Mouse (Mus musculus): ENCODE measurements around the gene Acr. TPM values are rescaled to one million over a fixed set of nuclear protein-coding genes. Genes with fewer than 3 reads are reported as not detected.
A peak's percentile ranks its signal among the peaks of the same experiment; 100 is the strongest.

The Acr gene
- polyA plus RNA-seq, 1 experiment = not detected

DNA sequence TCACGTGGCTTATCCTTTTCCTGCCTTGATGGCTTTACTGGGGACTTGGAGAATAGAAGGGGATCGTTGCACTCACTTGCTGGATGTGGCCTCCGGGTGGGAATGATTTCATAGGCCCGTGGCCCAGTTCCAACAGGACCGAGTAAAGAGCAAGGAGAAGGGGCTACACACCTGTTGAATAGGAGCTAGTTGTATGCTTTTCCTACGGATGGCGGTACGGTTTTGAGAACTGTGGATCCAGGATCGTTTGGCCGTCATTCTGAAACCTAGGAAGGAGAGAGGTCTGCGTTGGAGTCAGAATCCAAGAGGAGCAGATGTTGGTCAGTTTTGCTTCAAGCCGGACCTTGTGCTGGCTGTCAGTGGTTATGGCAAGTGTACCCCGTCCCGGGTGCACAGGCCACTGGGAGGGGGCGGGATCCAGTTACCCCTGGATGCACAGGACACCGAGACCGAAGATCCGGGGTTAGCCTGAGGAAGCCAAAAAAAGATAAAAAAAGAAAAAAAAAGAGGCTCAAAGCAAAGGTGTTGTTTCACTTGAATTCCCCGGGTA is 41.3 kb upstream of the Acr start:
- TF ChIP-seq CTCF (IDR thresholded peaks at IDR 0.05; ENCODE audit: insufficient read depth, low read depth, low read length) (no peak), POLR2A (IDR thresholded peaks at IDR 0.05; ENCODE audit: insufficient read depth, low read depth, low read length) (no peak)
- H3K27ac ChIP-seq (ENCODE audit: insufficient read depth, low read depth, low read length) = no peak overlapping the region
- WGBS = 91% methylated on average over 19 of the region's 19 CpGs
- H3K4me3 ChIP-seq (ENCODE audit: insufficient read depth, low read depth, low read length) = no peak overlapping the region
- H3K4me1 ChIP-seq (ENCODE audit: control insufficient read depth, insufficient read depth, low read length) = peaks cover 21% of the 10 kb centered on the region

DNA sequence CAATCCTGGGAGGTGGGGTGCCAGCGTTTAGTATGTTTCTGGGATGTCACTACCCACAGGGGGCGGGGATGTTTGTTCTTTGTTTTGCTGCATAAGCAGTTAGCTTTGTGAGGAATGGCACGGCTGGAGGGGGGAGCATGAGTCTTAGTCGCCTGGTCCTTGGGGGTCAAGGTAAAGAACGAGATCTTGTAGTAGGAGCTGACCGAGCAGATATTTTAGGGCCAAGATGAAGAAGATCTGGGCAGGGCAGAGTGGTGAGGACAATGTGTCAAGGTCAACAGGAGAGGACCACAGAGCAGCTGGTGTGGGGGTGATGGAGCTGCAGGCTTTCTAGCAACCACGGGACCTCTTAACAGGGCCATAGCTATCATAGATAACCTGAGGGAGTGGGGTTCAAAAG is 40.7 kb upstream of the Acr start:
- H3K27ac ChIP-seq (ENCODE audit: insufficient read depth, low read depth, low read length) = no peak overlapping the region
- H3K4me1 ChIP-seq (ENCODE audit: control insufficient read depth, insufficient read depth, low read length) = peaks cover 27% of the 10 kb centered on the region
- H3K4me3 ChIP-seq (ENCODE audit: insufficient read depth, low read depth, low read length) = no peak overlapping the region
- whole genome bisulfite sequencing = 68% methylated on average over 7 of the region's 7 CpGs
- no peak for TF ChIP-seq CTCF (IDR thresholded peaks at IDR 0.05; ENCODE audit: insufficient read depth, low read depth, low read length)
- no peak for TF ChIP-seq POLR2A (IDR thresholded peaks at IDR 0.05; ENCODE audit: insufficient read depth, low read depth, low read length)

DNA sequence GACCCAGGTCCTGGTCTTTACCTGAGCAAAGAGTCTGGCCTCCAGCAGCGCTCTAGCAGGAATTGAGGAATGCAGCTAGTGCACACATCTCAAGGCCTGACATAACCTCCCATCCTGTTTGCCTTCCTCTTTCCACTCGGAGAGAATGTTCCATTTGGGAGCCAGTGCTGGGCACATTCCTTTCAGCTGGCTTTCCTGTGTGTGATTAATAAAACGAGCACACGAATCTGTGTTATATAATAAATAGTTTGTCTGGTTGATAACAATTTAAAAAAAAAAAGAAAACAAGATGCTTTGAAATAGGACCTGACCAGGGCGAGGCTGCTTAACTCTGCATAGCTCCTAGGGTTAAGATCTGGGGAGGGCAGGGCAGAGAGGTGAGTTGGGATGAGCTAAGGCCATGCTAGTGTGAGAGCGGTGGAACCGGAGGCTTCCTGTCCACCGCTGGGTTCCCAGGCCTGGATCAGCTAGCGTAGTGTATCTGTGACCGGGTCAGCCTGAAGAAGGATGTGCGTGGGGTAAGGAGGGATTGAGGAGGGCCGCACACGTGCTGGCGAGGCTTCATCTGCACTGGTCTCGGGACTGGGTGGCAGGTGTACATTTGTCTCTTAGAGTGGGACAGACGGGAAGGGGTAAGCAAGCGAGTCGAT is 39.8 kb upstream of the Acr start:
- H3K4me3 ChIP-seq (ENCODE audit: insufficient read depth, low read depth, low read length) = no peak overlapping the region
- peaks cover 33% of the 10 kb centered on the region for H3K4me1 ChIP-seq (ENCODE audit: control insufficient read depth, insufficient read depth, low read length)
- TF ChIP-seq POLR2A (IDR thresholded peaks at IDR 0.05; ENCODE audit: insufficient read depth, low read depth, low read length) = no peak
- TF ChIP-seq CTCF (IDR thresholded peaks at IDR 0.05; ENCODE audit: insufficient read depth, low read depth, low read length) = no peak
- H3K27ac ChIP-seq (ENCODE audit: insufficient read depth, low read depth, low read length) = no peak overlapping the region
- WGBS = 88% methylated on average over 18 of the region's 18 CpGs

DNA sequence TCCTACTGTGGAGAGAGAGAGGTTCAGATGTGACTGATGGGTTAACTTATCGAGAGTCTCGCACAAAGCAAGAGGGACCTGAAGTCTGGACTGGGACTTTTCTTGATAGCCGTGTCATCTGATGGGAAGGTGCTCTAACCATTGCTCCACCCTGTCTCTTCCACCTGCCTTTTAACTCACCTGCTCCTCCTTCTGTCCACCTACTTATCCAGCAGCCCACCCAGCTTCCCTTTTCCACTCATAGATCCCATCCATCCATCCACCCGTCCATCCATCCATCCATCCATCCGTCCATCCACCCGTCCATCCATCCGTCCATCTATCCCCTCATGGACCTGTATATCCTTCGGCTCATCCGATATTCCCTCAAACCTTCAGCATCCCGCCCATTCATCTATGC is 39.2 kb upstream of the Acr start:
- peaks cover 37% of the 10 kb centered on the region for H3K4me1 ChIP-seq (ENCODE audit: control insufficient read depth, insufficient read depth, low read length)
- WGBS = 92% methylated on average over 10 of the region's 10 CpGs
- no peak overlapping the region for H3K27ac ChIP-seq (ENCODE audit: insufficient read depth, low read depth, low read length)
- TF ChIP-seq POLR2A (IDR thresholded peaks at IDR 0.05; ENCODE audit: insufficient read depth, low read depth, low read length) (no peak), CTCF (IDR thresholded peaks at IDR 0.05; ENCODE audit: insufficient read depth, low read depth, low read length) (no peak)
- H3K4me3 ChIP-seq (ENCODE audit: insufficient read depth, low read depth, low read length) = no peak overlapping the region

DNA sequence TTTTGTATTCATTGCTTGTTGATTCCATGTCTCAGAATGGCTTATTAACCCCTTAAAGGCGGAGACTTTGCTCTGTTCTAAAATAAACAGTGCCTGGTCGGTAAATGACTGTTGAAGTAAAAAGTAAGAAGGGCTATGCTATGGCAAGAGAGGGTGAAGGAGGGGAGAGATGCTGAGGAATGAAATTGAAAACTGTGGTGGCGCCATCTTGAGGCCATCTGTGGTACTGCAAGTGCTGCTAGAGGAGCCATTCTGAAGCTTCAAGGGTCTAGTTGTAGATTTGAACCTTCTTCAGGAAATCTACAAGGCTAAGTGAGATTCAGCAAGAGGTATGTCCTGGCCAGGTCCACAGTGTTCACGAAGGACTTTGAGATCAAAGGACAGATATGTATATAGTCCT is 37.8 kb upstream of the Acr start:
- Histone ChIP-seq H3K4me1 (ENCODE audit: control insufficient read depth, insufficient read depth, low read length) (peaks cover 31% of the 10 kb centered on the region), H3K4me3 (ENCODE audit: insufficient read depth, low read depth, low read length) (no peak overlapping the region), H3K27ac (ENCODE audit: insufficient read depth, low read depth, low read length) (no peak overlapping the region)
- TF ChIP-seq POLR2A (IDR thresholded peaks at IDR 0.05; ENCODE audit: insufficient read depth, low read depth, low read length) (no peak), CTCF (IDR thresholded peaks at IDR 0.05; ENCODE audit: insufficient read depth, low read depth, low read length) (no peak)
- WGBS = 4% methylated on average over 4 of the region's 4 CpGs

DNA sequence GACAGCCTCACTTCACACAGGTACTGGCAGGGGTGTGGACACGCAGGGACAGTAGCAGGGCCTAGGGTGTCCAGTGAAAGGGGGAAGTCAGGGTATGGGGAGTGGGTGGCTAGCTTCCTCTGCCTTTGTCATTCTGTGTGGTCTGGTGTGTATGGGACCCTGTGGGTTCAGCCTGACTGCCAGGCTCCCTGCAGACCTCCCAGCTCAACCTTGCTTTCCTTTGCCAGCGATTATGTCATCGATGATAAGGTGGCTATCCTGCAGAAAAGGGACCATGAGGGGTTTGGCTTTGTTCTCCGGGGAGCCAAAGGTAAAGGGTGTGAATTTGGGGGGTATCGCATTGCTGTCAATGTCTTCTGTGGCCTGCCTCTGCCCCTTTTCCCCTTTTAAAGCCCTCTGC is 36.7 kb upstream of the Acr start:
- no peak overlapping the region for H3K27ac ChIP-seq (ENCODE audit: insufficient read depth, low read depth, low read length)

DNA sequence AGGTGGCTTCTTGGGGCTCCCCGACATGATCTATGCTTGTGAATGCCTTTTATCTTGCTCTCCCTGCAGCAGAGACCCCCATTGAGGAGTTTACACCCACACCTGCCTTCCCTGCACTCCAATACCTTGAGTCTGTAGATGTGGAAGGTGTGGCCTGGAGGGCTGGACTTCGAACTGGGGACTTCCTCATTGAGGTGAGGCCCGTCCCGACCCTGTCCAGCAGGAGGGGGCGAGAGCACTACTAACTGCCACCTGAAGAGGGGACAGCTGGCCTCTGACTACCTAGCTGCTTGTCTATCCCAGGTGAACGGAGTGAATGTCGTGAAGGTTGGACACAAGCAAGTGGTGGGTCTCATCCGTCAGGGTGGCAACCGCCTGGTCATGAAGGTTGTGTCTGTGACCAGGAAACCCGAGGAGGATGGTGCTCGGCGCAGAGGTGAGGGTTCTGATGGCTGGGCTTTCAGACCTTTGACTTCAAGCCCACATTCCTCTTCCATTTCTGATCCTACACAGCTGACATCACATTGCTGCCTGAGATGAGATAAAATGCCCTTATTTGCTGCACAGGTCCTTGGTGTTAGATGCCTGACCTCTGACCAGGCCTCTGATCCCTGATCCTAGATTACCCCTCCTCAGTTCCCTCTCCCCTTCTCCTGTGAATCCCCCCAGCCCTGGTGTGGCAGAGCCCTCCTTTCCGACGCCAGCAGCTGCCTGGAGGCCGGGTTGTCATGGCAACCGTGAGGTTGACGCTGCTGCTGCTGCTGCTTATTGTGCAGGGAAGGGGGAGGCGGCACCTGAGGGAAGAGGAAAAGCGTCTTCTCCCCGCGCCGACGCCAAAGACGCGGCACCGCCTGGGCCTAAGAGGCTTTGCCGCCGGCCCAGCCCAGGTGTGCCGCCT is 35.9 kb upstream of the Acr start:
- peak; percentile 40 for TF ChIP-seq POLR2A (IDR thresholded peaks at IDR 0.05; ENCODE audit: insufficient read depth, low read depth, low read length)
- TF ChIP-seq CTCF (IDR thresholded peaks at IDR 0.05; ENCODE audit: insufficient read depth, low read depth, low read length) = no peak
- WGBS = 27% methylated on average over 29 of the region's 29 CpGs
- H3K4me3 ChIP-seq (ENCODE audit: insufficient read depth, low read depth, low read length) = peak overlapping the region; percentile 93
- H3K27ac ChIP-seq (ENCODE audit: insufficient read depth, low read depth, low read length) = peak overlapping the region; percentile 98
- H3K4me1 ChIP-seq (ENCODE audit: control insufficient read depth, insufficient read depth, low read length) = peaks cover 28% of the 10 kb centered on the region

More for the DNA sequence above, 36.7 kb upstream of the Acr start:
- WGBS = 92% methylated on average over 5 of the region's 5 CpGs
- peaks cover 31% of the 10 kb centered on the region for H3K4me1 ChIP-seq (ENCODE audit: control insufficient read depth, insufficient read depth, low read length)
- H3K4me3 ChIP-seq (ENCODE audit: insufficient read depth, low read depth, low read length) = no peak overlapping the region
- TF ChIP-seq POLR2A (IDR thresholded peaks at IDR 0.05; ENCODE audit: insufficient read depth, low read depth, low read length) = no peak
- TF ChIP-seq CTCF (IDR thresholded peaks at IDR 0.05; ENCODE audit: insufficient read depth, low read depth, low read length) = no peak

DNA sequence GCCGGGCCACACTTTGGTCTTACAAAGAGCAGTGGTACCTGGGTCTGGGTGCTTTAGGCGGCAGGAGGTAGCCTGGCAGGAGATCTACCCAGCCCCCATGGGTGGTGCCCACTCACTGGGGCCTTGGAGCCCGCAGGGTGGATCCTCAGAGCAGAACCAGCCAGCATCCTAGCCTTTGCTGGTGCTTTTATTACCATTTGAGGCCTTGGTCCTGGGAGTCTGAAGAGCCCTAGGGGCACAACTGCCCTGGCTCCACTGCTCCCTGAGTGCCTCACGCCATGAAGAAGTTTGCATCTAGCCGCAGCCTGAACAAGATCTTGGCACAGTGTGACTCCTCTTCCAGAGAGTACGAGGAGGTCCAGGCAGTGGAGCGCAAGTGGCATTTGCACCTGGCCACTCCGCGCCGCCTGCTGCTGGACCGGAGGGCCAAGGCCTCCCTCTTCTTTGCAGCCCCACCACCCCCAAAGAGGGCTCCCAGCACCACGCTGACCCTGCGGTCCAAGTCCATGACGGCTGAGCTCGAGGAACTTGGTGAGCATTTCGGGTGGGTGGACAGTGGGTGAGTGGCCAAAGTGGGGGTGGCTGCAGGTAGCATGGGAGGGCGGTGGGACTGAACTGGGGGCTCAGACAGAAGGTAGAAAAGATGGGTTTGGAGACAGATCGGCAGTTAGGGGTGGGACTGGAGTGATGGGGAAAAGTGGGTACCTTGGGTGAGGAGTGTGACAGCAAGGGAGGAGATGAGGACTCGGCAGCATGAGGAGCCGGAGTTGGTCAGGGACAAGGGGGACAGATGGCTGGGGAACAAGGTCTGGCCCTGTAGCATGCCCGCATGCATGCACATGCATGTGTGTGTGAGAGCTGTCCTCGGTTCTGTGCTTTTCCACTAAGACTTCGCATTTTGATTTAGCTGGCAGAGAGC is 34.9 kb upstream of the Acr start:
- 42% methylated on average over 23 of the region's 23 CpGs for WGBS
- Histone ChIP-seq H3K27ac (ENCODE audit: insufficient read depth, low read depth, low read length) (peak overlapping the region; percentile 98), H3K4me3 (ENCODE audit: insufficient read depth, low read depth, low read length) (peak overlapping the region; percentile 93), H3K4me1 (ENCODE audit: control insufficient read depth, insufficient read depth, low read length) (peaks cover 29% of the 10 kb centered on the region)
- TF ChIP-seq CTCF (IDR thresholded peaks at IDR 0.05; ENCODE audit: insufficient read depth, low read depth, low read length) = no peak
- TF ChIP-seq POLR2A (IDR thresholded peaks at IDR 0.05; ENCODE audit: insufficient read depth, low read depth, low read length) = no peak
